Mouse (Mus musculus): ENCODE data around the gene Olfr119.

GRCm38 (mm10) chr17:37738070-37738469 is 41.7 kb downstream of the Olfr119 start:
- TF ChIP-seq FLI1 (IDR thresholded peaks at IDR 0.05; ENCODE audit: low read length) (no peak), GATA1 (IDR thresholded peaks at IDR 0.05; ENCODE audit: borderline replicate concordance, low read length) (no peak)
